Mouse (Mus musculus): Measurements from ENCODE around the gene Glra4. TPM values are rescaled to one million over a fixed set of nuclear protein-coding genes. Genes with fewer than 3 reads are reported as not detected.
"Not testable (repeated sequence)": the region's sequence is repeated elsewhere in the genome, so short reads cannot be mapped to it uniquely, and the experiment has no call there.

Gene Glra4
- total RNA-seq, 4 experiments from 2014 or later = not detected

DNA sequence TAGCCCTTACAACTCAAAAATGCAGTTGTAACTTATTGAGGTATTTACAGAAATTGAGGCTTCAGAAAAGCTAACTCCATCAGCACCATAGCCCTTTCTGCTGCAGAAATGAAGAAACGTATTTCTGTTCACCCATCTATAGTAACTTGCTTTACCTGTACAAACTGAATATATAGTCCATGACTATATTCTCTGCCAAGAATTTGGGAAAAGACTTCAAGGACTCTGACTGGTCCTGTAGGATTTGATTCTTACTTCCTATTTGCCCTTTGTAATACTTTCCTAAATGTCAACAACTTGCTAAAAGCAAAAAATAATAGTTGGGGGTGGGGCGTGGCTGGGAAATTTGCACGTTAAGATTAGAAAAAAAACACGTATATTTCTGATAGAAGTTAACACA, 47.9 kb downstream of the Glra4 start:
- DNase-seq (ENCODE audit: low spot score) = no peak

DNA sequence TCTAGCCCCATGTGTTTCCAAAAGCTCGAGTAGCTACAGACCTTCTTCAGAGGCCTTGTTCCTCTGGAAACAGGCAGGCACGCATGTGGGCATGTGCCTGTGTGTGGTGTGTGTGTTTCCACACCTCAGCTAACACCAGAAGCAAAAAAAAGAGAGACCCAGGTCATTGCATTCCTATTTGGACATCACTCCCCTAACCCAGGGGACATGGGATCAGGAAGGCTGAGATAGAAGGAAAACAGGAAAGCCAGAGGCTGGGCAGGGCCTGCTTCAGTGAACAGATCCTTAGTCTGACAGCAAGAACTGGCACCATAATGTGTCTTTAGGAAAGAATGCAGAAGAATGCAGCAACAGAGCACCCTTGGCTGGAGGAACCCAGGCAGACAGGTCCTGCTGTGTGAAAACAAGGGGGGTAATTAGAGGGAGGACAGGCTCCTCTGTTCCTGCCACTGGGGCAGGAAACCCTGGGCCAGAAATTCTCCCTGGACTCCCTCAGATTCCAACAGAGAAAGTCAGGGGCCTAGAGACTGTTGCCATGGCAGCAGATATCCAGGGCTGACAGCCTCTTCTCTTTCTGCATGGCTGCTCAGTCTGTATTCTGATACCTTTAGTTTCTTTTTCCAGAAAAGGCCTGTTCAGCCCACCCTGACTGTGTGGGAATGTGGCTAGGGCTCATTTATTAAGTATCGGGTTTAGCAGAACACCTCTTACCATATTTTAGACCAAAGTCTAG, 65.0 kb downstream of the Glra4 start:
- not testable (repeated sequence) for DNase-seq (ENCODE audit: low spot score)

DNA sequence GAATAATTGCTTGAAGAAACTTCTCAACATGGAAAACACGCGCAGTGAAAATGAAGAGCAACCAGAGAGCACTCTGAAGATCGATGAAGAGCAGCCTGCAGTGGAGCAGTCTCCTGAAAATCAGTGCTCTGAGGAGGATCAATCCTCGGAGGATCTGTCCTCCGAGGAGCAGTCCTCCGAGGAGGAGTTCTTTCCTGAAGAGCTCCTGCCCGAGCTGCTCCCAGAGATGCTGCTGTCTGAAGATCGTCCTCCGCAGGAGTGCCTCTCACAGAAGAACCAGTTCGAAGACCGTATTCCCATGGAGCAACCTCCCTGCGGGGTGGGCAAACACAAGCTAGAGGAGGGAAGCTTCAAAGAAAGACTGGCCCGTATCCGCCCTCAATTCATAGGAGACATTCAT, 71.2 kb downstream of the Glra4 start:
- DNase-seq (ENCODE audit: low spot score) = no peak

DNA sequence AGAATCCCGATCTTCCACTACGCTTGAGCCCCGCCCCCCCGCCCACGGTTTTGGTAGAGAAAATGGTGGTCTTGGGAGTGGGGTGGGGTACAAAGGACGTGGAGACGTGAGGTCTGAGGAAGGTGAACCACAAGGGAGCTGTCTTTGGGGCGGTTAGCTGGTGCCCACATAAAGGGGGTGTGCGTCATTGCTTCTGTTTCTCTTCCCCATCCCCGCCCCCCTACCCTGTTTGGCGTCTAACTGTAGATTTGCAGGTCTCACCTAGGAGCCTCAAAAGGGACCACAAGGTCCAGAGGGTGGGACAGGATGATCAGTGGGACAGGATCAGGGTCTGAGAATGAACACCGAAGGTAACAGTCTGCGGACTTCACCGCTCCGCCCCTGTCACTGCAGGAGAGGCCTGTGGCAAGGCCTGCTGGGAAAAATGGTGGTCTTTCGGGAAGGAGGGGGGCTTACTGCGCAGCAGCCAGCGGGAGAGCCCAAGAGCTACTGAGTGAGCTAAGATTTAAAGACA, 71.7 kb downstream of the Glra4 start:
- DNase-seq (ENCODE audit: low spot score) = peak; percentile 6

Other genes starting within 250 kb of the Glra4 start
- gene Kir3dl2, start 236.1 kb downstream of the Glra4 start, total RNA-seq (2022) = not detected
- 1 to 10 TPM in 2 of 4 experiments, under 1 TPM in 2; 0.24 to 1.1 (median 0.92) TPM for gene Tceal3, start 189.3 kb downstream of the Glra4 start, total RNA-seq (2022)
- 1 to 10 TPM; 4.5 to 4.7 (median 4.6) TPM for gene Tceal1, start 72.2 kb downstream of the Glra4 start, total RNA-seq (2022)
- 10 to 100 TPM; 71.4 to 91.7 (median 83.0) TPM for gene Morf4l2, start 36.5 kb downstream of the Glra4 start, total RNA-seq (2022)
- 1 to 10 TPM; 3.4 to 5.1 (median 4.3) TPM for gene Plp1, start 42.5 kb upstream of the Glra4 start, total RNA-seq (2022)
- gene Rab9b, start 88.6 kb upstream of the Glra4 start, total RNA-seq (2022) = under 1 TPM; 0.06 to 0.41 (median 0.20) TPM
- not detected for gene H2bfm, start 147.2 kb upstream of the Glra4 start, total RNA-seq (2022)
- gene Tmsb15b2, start 195.4 kb upstream of the Glra4 start, total RNA-seq (2022) = 1 to 10 TPM in 2 of 4 experiments, under 1 TPM in 1, not detected in 1; 0.90 to 1.6 (median 1.4) TPM
- gene Tmsb15l, start 196.7 kb upstream of the Glra4 start, total RNA-seq (2022) = not detected
- gene Tmsb15b1, start 196.7 kb upstream of the Glra4 start, total RNA-seq (2022) = not detected
- gene Zcchc18, start 213.0 kb upstream of the Glra4 start, total RNA-seq (2022) = under 1 TPM in 3 of 4 experiments, not detected in 1; 0.12 to 0.29 (median 0.13) TPM